Mouse (Mus musculus): ENCODE data around the gene Arid1b. TPM values are rescaled to one million over a fixed set of nuclear protein-coding genes. Genes with fewer than 3 reads are reported as not detected.

The Arid1b gene
- total RNA-seq, 1 experiment, result 9.2 TPM

GRCm38 (mm10) chr17:4947013-4947412, 47.1 kb upstream of the Arid1b start:
- Histone ChIP-seq H3K9ac (ENCODE audit: insufficient read depth, low read depth, low read length, poor library complexity, severe bottlenecking) (no peak overlapping the region), H3K4me3 (ENCODE audit: insufficient read depth in 1 of 2, low read depth in 1 of 2, low read length in 2 of 2, poor library complexity in 1 of 2, severe bottlenecking in 1 of 2) (0 out of 4 replicates have a peak overlapping the region, but pooled peaks of 1 of the 2 experiments have one; percentile 40), H3K27ac (ENCODE audit: insufficient read depth, low read depth, low read length, poor library complexity, severe bottlenecking) (no peak overlapping the region), H3K4me1 (ENCODE audit: control insufficient read depth in 2 of 2, insufficient read depth in 2 of 2, low read length in 2 of 2, poor library complexity in 1 of 2) (peaks cover 7 to 13% of the 10 kb centered on the region in 2 experiments), H3K36me3 (ENCODE audit: control insufficient read depth, insufficient read depth, low read length, poor library complexity, severe bottlenecking) (no peaks in the 10 kb centered on the region), H3K9me3 (ENCODE audit: control insufficient read depth, insufficient read depth, low read depth, low read length) (no peaks in the 10 kb centered on the region)
- no peak for DNase-seq (ENCODE audit: low read depth, low spot score)
- no peak for TF ChIP-seq HCFC1 (IDR thresholded peaks at IDR 0.05; ENCODE audit: borderline replicate concordance, insufficient read depth, low read length)
- TF ChIP-seq MAFK (IDR thresholded peaks at IDR 0.05; ENCODE audit: insufficient read depth, low read depth, low read length), result no peak
- TF ChIP-seq ZNF384 (IDR thresholded peaks at IDR 0.05; ENCODE audit: low read depth, low read length), result no peak
- TF ChIP-seq ZC3H11A (IDR thresholded peaks at IDR 0.05; ENCODE audit: borderline replicate concordance, low read depth, low read length), result no peak
- no peak for TF ChIP-seq CHD2 (IDR thresholded peaks at IDR 0.05; ENCODE audit: low read depth, low read length)
- in situ Hi-C loops (cut with MboI; ENCODE audit: low sequenced_read_pairs in 2 of 2, unreplicated experiment in 2 of 2), result no loop called here

DNA sequence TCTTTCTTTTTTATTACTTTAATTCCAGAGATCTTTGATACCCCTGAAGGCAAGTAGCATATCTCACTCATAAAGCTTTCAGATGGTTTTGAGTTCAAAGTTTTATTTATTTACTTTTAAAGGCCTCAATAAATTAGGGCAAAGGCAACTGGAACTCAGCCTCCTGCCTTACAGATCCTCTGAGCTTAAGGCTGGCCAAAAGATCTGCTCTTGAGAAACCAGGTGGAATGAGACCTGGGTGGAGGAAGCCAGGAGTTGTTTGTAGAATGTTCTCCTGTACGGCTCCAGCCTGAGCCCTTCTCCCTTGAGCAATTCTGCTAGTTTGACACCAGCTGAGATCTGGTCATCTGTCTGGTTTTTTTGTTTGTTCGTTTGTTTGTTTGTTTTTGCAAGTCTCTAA, 46.7 kb upstream of the Arid1b start:
- no peak for DNase-seq (ENCODE audit: low read depth, low spot score)
- TF ChIP-seq HCFC1 (IDR thresholded peaks at IDR 0.05; ENCODE audit: borderline replicate concordance, insufficient read depth, low read length), result no peak
- TF ChIP-seq CHD2 (IDR thresholded peaks at IDR 0.05; ENCODE audit: low read depth, low read length), result no peak
- TF ChIP-seq ZNF384 (IDR thresholded peaks at IDR 0.05; ENCODE audit: low read depth, low read length), result no peak
- no peak for TF ChIP-seq MAFK (IDR thresholded peaks at IDR 0.05; ENCODE audit: insufficient read depth, low read depth, low read length)
- no peak for TF ChIP-seq ZC3H11A (IDR thresholded peaks at IDR 0.05; ENCODE audit: borderline replicate concordance, low read depth, low read length)
- in situ Hi-C loops (cut with MboI; ENCODE audit: low sequenced_read_pairs in 2 of 2, unreplicated experiment in 2 of 2), result no loop called here
- H3K4me3 ChIP-seq (ENCODE audit: insufficient read depth in 1 of 2, low read depth in 1 of 2, low read length in 2 of 2, poor library complexity in 1 of 2, severe bottlenecking in 1 of 2), result no peak overlapping the region
- H3K27ac ChIP-seq (ENCODE audit: insufficient read depth, low read depth, low read length, poor library complexity, severe bottlenecking), result no peak overlapping the region
- H3K9ac ChIP-seq (ENCODE audit: insufficient read depth, low read depth, low read length, poor library complexity, severe bottlenecking), result no peak overlapping the region
- H3K36me3 ChIP-seq (ENCODE audit: control insufficient read depth, insufficient read depth, low read length, poor library complexity, severe bottlenecking), result no peaks in the 10 kb centered on the region
- H3K4me1 ChIP-seq (ENCODE audit: control insufficient read depth in 2 of 2, insufficient read depth in 2 of 2, low read length in 2 of 2, poor library complexity in 1 of 2), result peaks cover 7 to 13% of the 10 kb centered on the region in 2 experiments
- no peaks in the 10 kb centered on the region for H3K9me3 ChIP-seq (ENCODE audit: control insufficient read depth, insufficient read depth, low read depth, low read length)

GRCm38 (mm10) chr17:4948501-4948900, 45.6 kb upstream of the Arid1b start:
- TF ChIP-seq HCFC1 (IDR thresholded peaks at IDR 0.05; ENCODE audit: borderline replicate concordance, insufficient read depth, low read length) (no peak), MAFK (IDR thresholded peaks at IDR 0.05; ENCODE audit: insufficient read depth, low read depth, low read length) (no peak), ZNF384 (IDR thresholded peaks at IDR 0.05; ENCODE audit: low read depth, low read length) (no peak)
- Histone ChIP-seq H3K4me3 (ENCODE audit: insufficient read depth in 1 of 2, low read depth in 1 of 2, low read length in 2 of 2, poor library complexity in 1 of 2, severe bottlenecking in 1 of 2) (no peak overlapping the region), H3K4me1 (ENCODE audit: control insufficient read depth in 2 of 2, insufficient read depth in 2 of 2, low read length in 2 of 2, poor library complexity in 1 of 2) (peaks cover 7 to 13% of the 10 kb centered on the region in 2 experiments), H3K27ac (ENCODE audit: insufficient read depth, low read depth, low read length, poor library complexity, severe bottlenecking) (no peak overlapping the region), H3K36me3 (ENCODE audit: control insufficient read depth, insufficient read depth, low read length, poor library complexity, severe bottlenecking) (no peaks in the 10 kb centered on the region), H3K9ac (ENCODE audit: insufficient read depth, low read depth, low read length, poor library complexity, severe bottlenecking) (no peak overlapping the region), H3K9me3 (ENCODE audit: control insufficient read depth, insufficient read depth, low read depth, low read length) (no peaks in the 10 kb centered on the region)
- in situ Hi-C loops (cut with MboI; ENCODE audit: low sequenced_read_pairs in 2 of 2, unreplicated experiment in 2 of 2), result no loop called here
- DNase-seq (ENCODE audit: low read depth, low spot score), result peak; percentile 54

DNA sequence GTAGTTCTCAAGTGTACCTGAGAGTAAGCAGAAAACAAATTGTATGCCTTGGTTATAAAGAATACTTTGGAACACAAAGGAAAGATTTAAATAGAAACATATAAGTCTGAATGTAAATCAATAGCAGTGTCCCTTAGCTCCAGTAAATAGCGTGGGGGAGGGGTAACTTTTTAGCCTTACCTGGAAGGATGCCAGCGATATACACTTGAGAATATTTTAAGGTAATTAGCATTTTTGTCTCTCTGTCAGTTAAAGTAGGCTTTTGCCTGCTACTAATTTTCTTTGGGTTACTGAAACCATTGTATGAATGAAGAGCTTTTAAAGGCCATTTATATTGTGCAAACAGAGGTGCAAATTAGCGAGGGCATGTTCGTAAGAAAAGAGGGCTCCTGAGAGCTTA, 39.7 kb upstream of the Arid1b start:
- in situ Hi-C loops (cut with MboI; ENCODE audit: low sequenced_read_pairs in 2 of 2, unreplicated experiment in 2 of 2), result no loop called here
- no peaks in the 10 kb centered on the region for H3K9me3 ChIP-seq (ENCODE audit: control insufficient read depth, insufficient read depth, low read depth, low read length)
- DNase-seq (ENCODE audit: low read depth, low spot score), result no peak
- H3K4me3 ChIP-seq (ENCODE audit: insufficient read depth in 1 of 2, low read depth in 1 of 2, low read length in 2 of 2, poor library complexity in 1 of 2, severe bottlenecking in 1 of 2), result no peak overlapping the region
- H3K9ac ChIP-seq (ENCODE audit: insufficient read depth, low read depth, low read length, poor library complexity, severe bottlenecking), result no peak overlapping the region
- no peaks in the 10 kb centered on the region for H3K36me3 ChIP-seq (ENCODE audit: control insufficient read depth, insufficient read depth, low read length, poor library complexity, severe bottlenecking)
- no peaks in the 10 kb centered on the region for H3K4me1 ChIP-seq (ENCODE audit: control insufficient read depth in 2 of 2, insufficient read depth in 2 of 2, low read length in 2 of 2, poor library complexity in 1 of 2)
- H3K27ac ChIP-seq (ENCODE audit: insufficient read depth, low read depth, low read length, poor library complexity, severe bottlenecking), result no peak overlapping the region
- TF ChIP-seq ZC3H11A (IDR thresholded peaks at IDR 0.05; ENCODE audit: borderline replicate concordance, low read depth, low read length) (no peak), ZNF384 (IDR thresholded peaks at IDR 0.05; ENCODE audit: low read depth, low read length) (no peak), MAFK (IDR thresholded peaks at IDR 0.05; ENCODE audit: insufficient read depth, low read depth, low read length) (no peak)

DNA sequence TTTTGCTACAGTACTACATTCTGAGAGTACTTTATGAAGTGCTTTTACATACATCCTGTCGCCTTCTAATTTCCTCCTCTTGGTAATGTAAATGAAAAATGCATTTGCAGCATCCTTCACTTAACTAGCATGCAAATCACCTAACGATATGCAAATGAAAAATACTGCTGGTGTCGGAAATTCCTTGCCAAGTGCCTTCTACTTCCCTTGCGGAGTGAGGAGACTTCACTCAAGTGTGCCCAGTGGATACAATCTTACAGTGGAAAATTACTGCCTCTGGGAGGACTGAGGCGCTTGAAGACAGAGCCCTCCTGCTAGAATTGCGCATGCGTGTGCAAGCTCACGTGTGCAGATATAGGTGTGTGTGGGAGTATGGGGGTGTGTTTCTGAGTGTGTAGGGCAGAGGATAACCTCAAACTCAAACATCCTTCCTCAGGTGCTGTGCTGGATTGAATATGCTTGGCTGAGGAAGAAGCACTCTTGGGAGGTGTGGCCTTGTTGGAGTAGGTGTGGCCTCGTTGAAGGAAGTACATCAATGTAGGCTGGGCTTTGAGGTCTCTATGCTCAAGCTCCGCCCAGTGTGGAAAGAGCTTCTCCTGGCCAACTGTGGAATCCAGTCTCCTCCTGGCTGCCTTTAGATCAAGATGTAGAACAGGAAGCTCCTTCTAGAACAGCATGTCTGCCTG, 29.8 kb upstream of the Arid1b start:
- DNase-seq (ENCODE audit: low read depth, low spot score), result no peak
- H3K9me3 ChIP-seq (ENCODE audit: control insufficient read depth, insufficient read depth, low read depth, low read length), result no peaks in the 10 kb centered on the region
- in situ Hi-C loops (cut with MboI; ENCODE audit: low sequenced_read_pairs in 2 of 2, unreplicated experiment in 2 of 2), result no loop called here
- H3K27ac ChIP-seq (ENCODE audit: insufficient read depth, low read depth, low read length, poor library complexity, severe bottlenecking), result no peak overlapping the region
- H3K36me3 ChIP-seq (ENCODE audit: control insufficient read depth, insufficient read depth, low read length, poor library complexity, severe bottlenecking), result no peaks in the 10 kb centered on the region
- H3K4me3 ChIP-seq (ENCODE audit: insufficient read depth in 1 of 2, low read depth in 1 of 2, low read length in 2 of 2, poor library complexity in 1 of 2, severe bottlenecking in 1 of 2), result no peak overlapping the region
- TF ChIP-seq ZC3H11A (IDR thresholded peaks at IDR 0.05; ENCODE audit: borderline replicate concordance, low read depth, low read length) (no peak), ZNF384 (IDR thresholded peaks at IDR 0.05; ENCODE audit: low read depth, low read length) (no peak), HCFC1 (IDR thresholded peaks at IDR 0.05; ENCODE audit: borderline replicate concordance, insufficient read depth, low read length) (no peak)
- peaks cover 0 to 10% of the 10 kb centered on the region in 2 experiments; a peak in 2 of 4 replicates for H3K4me1 ChIP-seq (ENCODE audit: control insufficient read depth in 2 of 2, insufficient read depth in 2 of 2, low read length in 2 of 2, poor library complexity in 1 of 2)
- H3K9ac ChIP-seq (ENCODE audit: insufficient read depth, low read depth, low read length, poor library complexity, severe bottlenecking), result no peak overlapping the region

All from ES-E14 (cell line).